Mouse (Mus musculus) heart, postnatal 10 days (tissue): Measurements from ENCODE around the gene Copz1. TPM values are rescaled to one million over a fixed set of nuclear protein-coding genes. Genes with fewer than 3 reads are reported as not detected.
"Not testable (repeated sequence)": the region's sequence is repeated elsewhere in the genome, so short reads cannot be mapped to it uniquely, and the experiment has no call there.

Experiments used
- DNase-seq, 2 experiments: peaks; one replicate each; pipeline ENCODE4 v3.0.0; 2021
- intact Hi-C: fragments of 180-260 bp; cut with DNase I; formaldehyde crosslinking; loops from one replicate; pipeline ENCODE4 v1.15.1; 2025
- total RNA-seq, 2 experiments: library from RNA; stranded (reverse); gene quantifications; 2 replicates each; pipeline ENCODE4 v1.2.3; 2021

Gene Copz1
- 10 to 100 TPM; 81.2 to 83.3 TPM for total RNA-seq

- intact Hi-C loops = loop anchor here (5.0 kb wide), 1 partner anchor 35 kb away; no protein-coding TSS in a partner anchor
- peak; percentile 97 to 99 for DNase-seq
Observed at GRCm38 (mm10) chr15:103272419-103273279, at the start of gene Copz1. Copz1 (plus strand) TSS chr15:103272714.

GRCm38 (mm10) chr15:103224161-103224560 lies 48.4 kb upstream of the Copz1 start:
- DNase-seq = no peak
- intact Hi-C loops = no loop called here

GRCm38 (mm10) chr15:103227022-103227421 lies 45.5 kb upstream of the Copz1 start:
- no peak for DNase-seq
- intact Hi-C loops = no loop called here

GRCm38 (mm10) chr15:103227572-103227971 lies 44.9 kb upstream of the Copz1 start:
- DNase-seq = no peak
- intact Hi-C loops = no loop called here

- intact Hi-C loops = no loop called here
- DNase-seq = peak in 1 of 2 experiments; percentile 28
Observed at GRCm38 (mm10) chr15:103228904-103229303, 43.6 kb upstream of the Copz1 start.

DNA sequence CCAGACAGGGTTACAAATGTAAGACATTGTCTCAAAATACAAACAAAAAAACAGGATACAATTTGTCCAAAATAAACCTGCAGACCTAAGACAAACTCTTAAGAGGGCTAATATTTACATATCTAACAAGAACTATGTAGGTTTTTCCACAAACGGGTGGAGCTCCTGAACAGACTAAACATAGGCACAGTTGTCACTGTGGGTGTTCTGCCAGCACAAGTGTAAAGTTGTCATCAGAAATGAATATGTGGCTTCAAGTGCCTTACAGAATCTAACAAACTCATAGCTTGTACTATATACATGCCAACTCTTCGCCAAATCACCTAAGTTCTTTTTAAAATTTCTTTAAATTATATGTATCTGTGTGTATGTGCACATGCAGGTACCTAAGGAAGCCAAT lies 39.4 kb upstream of the Copz1 start:
- DNase-seq = no peak
- intact Hi-C loops = no loop called here

DNA sequence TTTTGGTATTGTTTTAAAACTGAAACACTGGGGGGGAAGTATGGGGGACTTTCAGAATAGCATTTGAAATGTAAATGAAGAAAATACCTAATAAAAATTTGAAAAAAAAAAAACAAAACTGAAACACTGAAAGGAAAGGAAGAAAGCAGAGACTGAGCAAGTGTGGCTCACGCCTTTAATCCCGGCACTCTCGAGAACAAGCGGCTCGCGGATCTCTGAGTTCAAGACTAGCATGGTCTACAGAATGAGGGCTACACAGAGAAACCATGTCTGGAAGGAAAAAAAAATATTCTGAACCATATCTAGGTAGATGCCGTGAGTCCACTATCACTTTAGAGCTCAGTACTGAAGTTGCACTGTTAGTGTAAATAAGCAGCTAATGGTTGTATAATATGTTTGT lies 35.2 kb upstream of the Copz1 start:
- intact Hi-C loops = no loop called here
- DNase-seq = no peak

DNA sequence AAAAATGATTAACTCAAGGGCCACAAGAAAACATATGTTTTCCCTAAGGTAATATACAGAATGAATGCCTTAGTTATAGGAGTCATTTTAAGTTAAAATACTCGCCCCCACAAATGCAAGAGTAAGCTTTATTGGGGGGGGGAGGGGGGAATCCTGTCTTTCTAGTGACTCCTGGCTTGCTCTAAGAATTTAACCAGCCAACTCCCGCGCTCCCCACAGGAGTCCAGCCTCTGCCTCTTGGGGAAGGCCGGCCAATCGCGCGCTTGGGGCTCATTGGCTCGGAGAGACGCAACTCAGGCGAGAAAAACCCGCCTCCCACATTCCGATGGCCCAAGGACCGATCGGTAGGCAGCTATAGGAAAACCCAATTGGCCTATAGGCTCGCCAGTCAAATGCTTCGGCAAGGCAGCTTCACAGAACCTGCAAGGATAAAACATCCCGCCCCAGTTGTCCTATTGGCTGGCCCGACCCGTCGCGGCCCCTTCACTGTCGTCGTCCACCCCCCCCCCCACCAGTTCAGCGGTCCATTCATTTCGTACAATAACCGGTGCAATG lies 33.3 kb upstream of the Copz1 start:
- peak; percentile 96 to 98 for DNase-seq
- intact Hi-C loops = loop anchor here (2.0 kb wide), 1 partner anchor 26 kb away; no protein-coding TSS in a partner anchor

GRCm38 (mm10) chr15:103239685-103240159 lies 32.8 kb upstream of the Copz1 start, which contains the start of gene Cbx5:
Cbx5 (minus strand) TSS chr15:103239816.
- intact Hi-C loops = loop anchor here (2.0 kb wide), 2 partner anchors 27 to 65 kb away; no protein-coding TSS in a partner anchor
- peak; percentile 99 for DNase-seq

DNA sequence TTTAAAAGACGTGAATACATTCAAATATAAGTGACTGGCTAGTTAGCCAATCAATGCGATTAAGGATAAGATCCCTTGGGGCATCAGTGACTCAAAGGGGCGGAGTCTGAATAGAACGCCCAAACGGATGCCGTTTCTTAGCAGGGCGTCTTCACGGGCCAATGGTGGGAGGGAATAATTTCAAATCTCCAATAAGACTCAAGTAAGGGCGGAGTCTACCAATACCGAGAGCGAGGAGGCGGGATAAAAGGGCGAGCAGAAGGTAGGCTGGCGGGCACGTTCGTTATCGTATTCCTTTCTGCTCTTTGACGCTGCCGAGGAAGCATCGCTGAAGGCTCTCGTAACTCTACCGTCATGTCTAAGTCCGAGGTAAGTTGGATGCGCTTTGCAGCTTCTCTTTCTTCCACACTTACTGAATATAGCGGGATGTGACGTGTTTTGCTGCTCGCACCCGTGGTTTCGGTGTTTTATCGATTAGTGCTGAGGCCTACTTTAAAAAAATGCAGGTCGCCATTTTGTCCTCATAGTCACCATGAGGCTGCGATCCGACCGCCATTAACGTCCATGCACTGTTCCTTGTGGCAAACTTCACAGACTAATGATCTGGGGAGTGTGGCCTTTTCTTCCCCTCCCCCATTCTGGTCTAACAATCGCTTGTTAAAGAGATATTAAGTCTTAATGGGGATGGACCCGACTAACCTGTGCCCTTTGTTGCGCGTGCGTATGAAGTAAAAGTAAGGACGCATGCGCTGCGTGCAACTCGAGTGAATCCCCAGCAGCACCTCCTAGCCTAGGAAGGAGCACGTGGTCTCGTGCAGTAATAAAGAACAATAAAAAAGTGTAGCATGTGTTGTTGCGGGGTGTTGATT lies 32.1 kb upstream of the Copz1 start, which contains the start of gene Hnrnpa1:
Hnrnpa1 (plus strand) TSS at position 273 of the 869 bp plus-strand sequence.
- intact Hi-C loops = loop anchor here (2.0 kb wide), 1 partner anchor 64 kb away; no protein-coding TSS in a partner anchor
- DNase-seq = peak; percentile 96 to 97

- not testable (repeated sequence) for DNase-seq
- intact Hi-C loops = loop anchor here (2.0 kb wide), 1 partner anchor 63 kb away; no protein-coding TSS in a partner anchor
Observed at GRCm38 (mm10) chr15:103241071-103242018, 31.2 kb upstream of the Copz1 start.

DNA sequence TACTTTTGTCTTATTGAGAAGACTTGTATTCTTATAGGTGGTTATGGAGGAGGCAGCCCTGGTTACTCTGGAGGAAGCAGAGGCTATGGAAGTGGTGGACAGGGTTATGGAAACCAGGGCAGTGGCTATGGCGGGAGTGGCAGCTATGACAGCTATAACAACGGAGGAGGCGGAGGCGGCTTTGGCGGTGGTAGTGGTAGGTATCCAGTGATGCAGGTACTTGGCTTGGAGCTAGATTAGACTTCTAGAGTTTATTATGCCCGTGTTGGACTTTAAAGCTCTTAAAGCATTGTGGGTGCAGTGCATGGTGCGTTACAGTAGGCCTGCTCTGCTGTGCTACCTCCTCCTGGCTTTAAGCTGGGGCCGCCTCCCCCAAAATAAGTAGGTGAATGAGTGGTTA lies 29.6 kb upstream of the Copz1 start:
- no peak for DNase-seq
- intact Hi-C loops = no loop called here

DNA sequence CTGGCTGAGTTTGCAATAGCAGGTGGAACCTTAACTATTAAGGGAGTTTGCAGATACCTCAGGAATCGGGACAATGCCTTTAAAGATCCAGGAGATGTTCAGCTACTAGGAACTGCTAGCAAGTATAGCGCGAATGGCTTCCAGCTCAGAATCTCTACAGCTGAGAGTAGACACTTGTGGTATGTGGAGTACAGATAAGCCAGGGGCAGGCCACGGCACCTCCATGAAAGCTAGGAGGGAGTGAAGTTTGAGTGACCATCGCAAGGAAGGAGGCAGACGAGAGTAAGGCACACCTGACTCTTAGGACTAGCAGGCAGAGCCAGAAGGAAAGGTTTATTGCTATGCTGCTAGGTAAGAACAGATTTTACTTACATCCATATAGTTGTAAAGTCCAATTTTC lies 26.9 kb upstream of the Copz1 start:
- no peak for DNase-seq
- intact Hi-C loops = no loop called here

DNA sequence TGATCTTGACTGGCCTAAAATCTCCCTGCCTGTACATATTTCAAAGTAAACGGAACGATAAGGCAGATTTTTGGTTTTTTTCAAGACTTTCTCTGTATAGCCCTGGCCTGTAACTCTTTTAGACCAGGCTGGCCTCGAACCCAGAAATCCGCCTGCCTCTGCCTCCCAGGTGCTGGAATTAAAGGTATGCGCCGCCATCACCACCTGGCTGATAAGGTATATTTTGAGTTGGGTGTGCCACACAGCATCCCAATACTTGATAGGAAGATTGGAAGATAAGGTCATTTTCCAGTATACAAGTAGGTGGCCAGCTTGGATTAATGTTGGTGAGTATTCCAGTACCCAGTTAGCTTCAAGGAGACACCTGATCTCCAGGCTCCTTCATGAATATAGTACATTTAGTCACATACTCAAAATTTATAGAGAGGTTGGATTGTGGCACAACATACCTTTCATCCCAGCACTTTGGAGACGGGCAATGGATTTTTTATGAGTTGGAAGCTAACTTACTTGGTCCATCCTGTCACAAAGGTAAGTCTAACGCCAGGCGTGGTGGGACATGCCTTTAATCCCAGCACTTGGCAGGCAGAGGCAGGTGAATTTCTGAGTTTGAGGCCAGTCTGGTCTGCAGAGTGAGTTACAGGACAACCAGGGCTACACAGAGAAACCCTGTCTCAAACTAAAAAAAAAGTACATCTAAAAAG lies 25.3 kb upstream of the Copz1 start:
- intact Hi-C loops = no loop called here
- DNase-seq = no peak

DNA sequence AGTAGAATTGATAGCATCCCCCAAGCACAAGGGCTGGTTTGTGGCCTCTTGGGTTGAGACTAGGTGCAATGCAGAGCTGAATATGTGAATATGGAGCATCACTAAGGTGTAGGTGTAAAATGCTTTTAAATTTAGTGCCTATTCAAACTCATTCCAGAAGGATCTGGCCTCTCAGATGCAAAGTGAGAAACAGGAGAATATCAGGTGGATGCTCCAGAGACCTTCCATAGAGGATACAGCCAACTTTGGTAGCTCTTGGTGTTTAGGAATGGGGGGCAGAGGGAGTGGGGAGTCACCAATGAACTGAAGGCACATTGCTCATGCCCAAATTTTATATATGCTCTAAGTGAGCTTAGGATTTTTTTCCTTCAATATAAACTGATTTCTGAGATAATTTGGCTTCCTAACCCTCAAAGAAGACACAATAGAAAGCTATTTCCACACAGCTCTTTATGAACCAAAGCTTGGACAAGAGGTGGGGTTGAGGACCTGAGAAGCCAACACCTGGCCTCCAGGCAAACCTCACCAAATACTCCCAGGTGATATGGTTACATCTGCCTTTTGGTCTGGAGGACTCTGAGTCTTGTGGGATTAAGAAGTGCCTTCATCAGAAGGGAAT lies 24.6 kb upstream of the Copz1 start:
- no peak for DNase-seq
- intact Hi-C loops = no loop called here

GRCm38 (mm10) chr15:103248401-103249313 lies 23.9 kb upstream of the Copz1 start:
- DNase-seq = peak in 1 of 2 experiments; percentile 29
- intact Hi-C loops = no loop called here

GRCm38 (mm10) chr15:103249511-103249910 lies 23.0 kb upstream of the Copz1 start:
- intact Hi-C loops, DNase-seq: not testable (repeated sequence)
